ENCODE assay signal across 20 mouse cellular contexts in the genomic region with DNA sequence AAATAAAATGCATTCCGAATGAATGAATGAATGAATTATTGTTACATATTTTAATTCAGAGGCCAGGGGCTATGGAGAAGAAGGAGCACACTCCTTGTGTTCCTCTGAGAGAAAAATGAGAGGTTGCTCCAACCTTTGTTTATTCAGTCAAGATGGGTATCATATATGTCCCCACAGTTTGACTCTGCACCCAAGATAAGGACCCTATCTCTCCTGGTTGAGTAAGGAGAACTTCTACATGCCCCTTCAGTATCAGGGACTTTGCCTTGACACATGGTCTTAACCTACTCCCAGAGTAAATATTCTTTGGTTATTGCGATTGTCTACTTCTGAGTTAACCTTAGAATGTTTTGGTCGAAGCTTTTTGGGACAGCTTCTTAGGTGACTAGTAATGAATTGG.
A peak's percentile ranks its signal among the peaks of the same experiment; 100 is the strongest.
DNase-seq lines count a peak whose midpoint lies in the region; ATAC-seq and TF ChIP-seq lines count a peak whose summit lies in the region.
"Had no signal": no experiment of that assay in that cellular context is flagged by ENCODE, and none has a peak within 500 bp of the region (broad histone marks: within the 10 kb centered on the region; RNA-seq: fewer than 3 reads in every experiment).

No protein-coding gene starts in this region.

- H3K4me1 ChIP-seq in intestine, embryonic 16.5 days (ENCODE audit: control insufficient read depth, insufficient read depth, low read length) = 0 out of 2 replicates have a peak, but pooled peaks cover 2% of the 10 kb centered on the region
- H3K4me1 ChIP-seq in intestine, embryonic 15.5 days (replicated peaks) = no peaks in the 10 kb centered on the region
- no peaks in the 10 kb centered on the region; a peak in 1 of 4 replicates for H3K4me1 ChIP-seq in liver, embryonic 14.5 days (replicated peaks; ENCODE audit: control insufficient read depth in 2 of 2, insufficient read depth in 2 of 2, low read length in 1 of 2)
- H3K4me1 ChIP-seq: embryonic facial prominence, embryonic 12.5 days; embryonic facial prominence, embryonic 15.5 days; hindbrain, embryonic 15.5 days had no signal

- no peak overlapping the region for H3K4me3 ChIP-seq in intestine, embryonic 16.5 days (ENCODE audit: low read length)
- H3K4me3 ChIP-seq in intestine, embryonic 15.5 days (replicated peaks) = no peak overlapping the region
- H3K4me3 ChIP-seq in liver, embryonic 14.5 days (ENCODE audit: insufficient read depth in 1 of 2, low read depth in 2 of 2, low read length in 2 of 2) = no peak overlapping the region
- H3K4me3 ChIP-seq: embryonic facial prominence, embryonic 12.5 days; embryonic facial prominence, embryonic 15.5 days; hindbrain, embryonic 12.5 days; hindbrain, embryonic 15.5 days had no signal

- TF ChIP-seq CTCF in liver, embryonic 14.5 days (IDR thresholded peaks at IDR 0.05; ENCODE audit: low read depth) = no peak

- no peaks in the 10 kb centered on the region for H3K27me3 ChIP-seq in intestine, embryonic 16.5 days (replicated peaks; ENCODE audit: control insufficient read depth, insufficient read depth, low read length)
- no peaks in the 10 kb centered on the region for H3K27me3 ChIP-seq in intestine, embryonic 15.5 days (replicated peaks)
- H3K27me3 ChIP-seq in liver, embryonic 14.5 days (ENCODE audit: control insufficient read depth, insufficient read depth, low read length) = no peaks in the 10 kb centered on the region
- H3K27me3 ChIP-seq: embryonic facial prominence, embryonic 12.5 days; hindbrain, embryonic 12.5 days; hindbrain, embryonic 15.5 days had no signal

- 90% methylated on average over 3 of the region's 3 CpGs for WGBS in intestine, embryonic 16.5 days
- WGBS in intestine, embryonic 15.5 days = 87% methylated on average over 3 of the region's 3 CpGs
- WGBS in liver, embryonic 14.5 days (ENCODE audit: insufficient replicate concordance) = 51% methylated on average over 3 of the region's 3 CpGs

- H3K36me3 ChIP-seq in intestine, embryonic 16.5 days (ENCODE audit: control insufficient read depth, insufficient read depth, low read length) = no peaks in the 10 kb centered on the region
- H3K36me3 ChIP-seq in intestine, embryonic 15.5 days = no peaks in the 10 kb centered on the region
- H3K36me3 ChIP-seq in liver, embryonic 14.5 days (replicated peaks; ENCODE audit: control insufficient read depth, insufficient read depth, low read depth) = no peaks in the 10 kb centered on the region
- H3K36me3 ChIP-seq: embryonic facial prominence, embryonic 12.5 days; embryonic facial prominence, embryonic 15.5 days; hindbrain, embryonic 12.5 days; hindbrain, embryonic 15.5 days had no signal

- no peaks in the 10 kb centered on the region for H3K9me3 ChIP-seq in intestine, embryonic 16.5 days (ENCODE audit: control insufficient read depth, low read length)
- no peaks in the 10 kb centered on the region for H3K9me3 ChIP-seq in intestine, embryonic 15.5 days
- H3K9me3 ChIP-seq in liver, embryonic 14.5 days (ENCODE audit: control insufficient read depth, low read length) = no peaks in the 10 kb centered on the region
- H3K9me3 ChIP-seq: embryonic facial prominence, embryonic 12.5 days; embryonic facial prominence, embryonic 15.5 days; hindbrain, embryonic 12.5 days; hindbrain, embryonic 15.5 days had no signal

- no peak overlapping the region for H3K4me2 ChIP-seq in intestine, embryonic 16.5 days (ENCODE audit: low read depth, low read length)
- no peak overlapping the region for H3K4me2 ChIP-seq in intestine, embryonic 15.5 days (replicated peaks)
- H3K4me2 ChIP-seq in liver, embryonic 14.5 days (ENCODE audit: low read depth) = no peak overlapping the region
- H3K4me2 ChIP-seq: embryonic facial prominence, embryonic 12.5 days; embryonic facial prominence, embryonic 15.5 days; heart, embryonic 11.5 days; hindbrain, embryonic 12.5 days; hindbrain, embryonic 15.5 days had no signal

- no peak overlapping the region for H3K9ac ChIP-seq in intestine, embryonic 16.5 days (ENCODE audit: low read depth, low read length)
- H3K9ac ChIP-seq in intestine, embryonic 15.5 days = no peak overlapping the region
- no peak overlapping the region for H3K9ac ChIP-seq in liver, embryonic 14.5 days (replicated peaks)
- H3K9ac ChIP-seq: embryonic facial prominence, embryonic 12.5 days; embryonic facial prominence, embryonic 15.5 days; forebrain, postnatal 0 days; hindbrain, embryonic 12.5 days; hindbrain, embryonic 15.5 days had no signal

- peak; percentile 55 for ATAC-seq in intestine, embryonic 16.5 days
- no peak for ATAC-seq in intestine, embryonic 15.5 days
- ATAC-seq in liver, embryonic 14.5 days (ENCODE audit: insufficient read depth) = peak; percentile 52; the same call in 1 of the 2 replicates
- peak; percentile 60 for ATAC-seq in megakaryocyte-erythroid progenitor cell, adult 5-6 weeks (replicated peaks; ENCODE audit: low FRiP score, low TSS enrichment, poor library complexity, severe bottlenecking)
- ATAC-seq: forebrain, embryonic 14.5 days; forebrain, postnatal 0 days had no signal

- no peak overlapping the region for H3K27ac ChIP-seq in intestine, embryonic 16.5 days (ENCODE audit: low read length)
- no peak overlapping the region for H3K27ac ChIP-seq in intestine, embryonic 15.5 days
- H3K27ac ChIP-seq in liver, embryonic 14.5 days = no peak overlapping the region
- H3K27ac ChIP-seq: embryonic facial prominence, embryonic 12.5 days; embryonic facial prominence, embryonic 15.5 days; hindbrain, embryonic 12.5 days; hindbrain, embryonic 15.5 days had no signal

- peak; percentile 60 for TF ChIP-seq EP300 in liver, embryonic 14.5 days (IDR thresholded peaks at IDR 0.05; ENCODE audit: low read depth)

- no peak for DNase-seq in liver, embryonic 14.5 days (ENCODE audit: low read depth in 3 of 3, low spot score in 3 of 3)
- DNase-seq in liver = no peak
- DNase-seq in frontal cortex, adult 2 months (ENCODE audit: extremely low spot score in 1 of 2, low spot score in 1 of 2) = no peak
- DNase-seq: adrenal gland, adult 2 months; adrenal gland, postnatal 14 days; cerebellum, adult 11 months; cerebellum, adult 2 months; cerebellum, adult 9-11 months; cerebellum, postnatal 25 days; forebrain, postnatal 0 days; heart, adult 11 months had no signal
